Mouse (Mus musculus) myocyte (in vitro differentiated cells): Measurements from ENCODE around the gene Gab1. TPM values are rescaled to one million over a fixed set of nuclear protein-coding genes. Genes with fewer than 3 reads are reported as not detected.

ENCODE experiments used
- H3K27me3 ChIP-seq: one replicate; pipeline ENCODE4 v1.6.1; 2011; ENCODE audit not compliant: control insufficient read depth, insufficient read depth, insufficient read length
- H3K36me3 ChIP-seq: one replicate; pipeline ENCODE4 v1.6.1; 2011; ENCODE audit not compliant: control insufficient read depth, insufficient read depth
- H3K4me2 ChIP-seq: one replicate; pipeline ENCODE4 v1.6.1; 2011; ENCODE audit warnings: low read depth, control low read depth
- H3K4me3 ChIP-seq: one replicate; pipeline ENCODE4 v1.5.1; 2011; ENCODE audit warnings: mild to moderate bottlenecking, control low read depth, moderate library complexity
- H3K79me2 ChIP-seq: one replicate; pipeline ENCODE4 v1.6.1; 2011; ENCODE audit not compliant: control insufficient read depth, insufficient read depth
- H3ac ChIP-seq: one replicate; pipeline ENCODE4 v1.6.1; 2011; ENCODE audit not compliant: control insufficient read depth, insufficient read length
- CEBPB ChIP-seq: IDR thresholded peaks from 2 replicates; pipeline ENCODE4 v1.6.1; 2011; ENCODE audit warnings: mild to moderate bottlenecking, moderate library complexity; ENCODE audit not compliant: poor library complexity, insufficient read depth, severe bottlenecking
- E2F4 ChIP-seq: IDR thresholded peaks from one replicate; pipeline ENCODE4 v1.6.1; 2011; ENCODE audit warnings: mild to moderate bottlenecking, control low read depth, moderate library complexity; ENCODE audit not compliant: insufficient read depth
- MAX ChIP-seq: IDR thresholded peaks from one replicate; pipeline ENCODE4 v1.6.1; 2011; ENCODE audit warnings: low read depth, mild to moderate bottlenecking, control low read depth
- MYOD1 ChIP-seq, 3 experiments: IDR thresholded peaks; one replicate each; pipeline ENCODE4 v1.6.1; 2011; ENCODE audit warnings: control low read depth in 2 of 3, low read depth in 2 of 3, mild to moderate bottlenecking in 2 of 3, moderate library complexity in 1 of 3; ENCODE audit not compliant: insufficient read length in 2 of 3, control insufficient read depth in 1 of 3
- MYOG ChIP-seq, 3 experiments: IDR thresholded peaks; one replicate each; pipeline ENCODE4 v1.6.1; 2011; ENCODE audit warnings: control low read depth in 2 of 3, low read depth in 2 of 3, mild to moderate bottlenecking in 2 of 3; ENCODE audit not compliant: insufficient read length in 2 of 3, control insufficient read depth in 1 of 3, insufficient read depth in 1 of 3
- POLR2A ChIP-seq: IDR thresholded peaks from one replicate; pipeline ENCODE4 v1.6.1; 2011; ENCODE audit warnings: low read depth, mild to moderate bottlenecking, control low read depth, moderate library complexity; ENCODE audit not compliant: insufficient read length
- POLR2AphosphoS2 ChIP-seq: IDR thresholded peaks from one replicate; pipeline ENCODE4 v1.6.1; 2011; ENCODE audit warnings: low read depth, control low read depth; ENCODE audit not compliant: insufficient read length
- REST ChIP-seq: IDR thresholded peaks from one replicate; pipeline ENCODE4 v1.6.1; 2011; ENCODE audit warnings: mild to moderate bottlenecking, control low read depth, moderate library complexity; ENCODE audit not compliant: insufficient read depth, insufficient read length
- SRF ChIP-seq: IDR thresholded peaks from one replicate; pipeline ENCODE4 v1.6.1; 2011; ENCODE audit warnings: low read depth; ENCODE audit not compliant: control insufficient read depth, insufficient read length
- TCF12 ChIP-seq: IDR thresholded peaks from one replicate; pipeline ENCODE4 v1.6.1; 2011; ENCODE audit warnings: mild to moderate bottlenecking, control low read depth; ENCODE audit not compliant: poor library complexity, insufficient read depth, severe bottlenecking
- TCF3 ChIP-seq: IDR thresholded peaks from one replicate; pipeline ENCODE4 v1.6.1; 2011; ENCODE audit warnings: low read depth, control low read depth; ENCODE audit not compliant: insufficient read length
- USF1 ChIP-seq: IDR thresholded peaks from one replicate; pipeline ENCODE4 v1.6.1; 2011; ENCODE audit warnings: low read depth, mild to moderate bottlenecking, control low read depth, moderate library complexity
- polyA plus RNA-seq: library from polyadenylated mRNA; unstranded; fragments of >200 nt; fragmentation: generic; extraction: Trizol; gene quantifications from one replicate; pipeline ENCODE4 v1.2.1, GENCODE M21; 2012; ENCODE audit warnings: missing spikeins

Gene Gab1
- polyA plus RNA-seq, 1 experiment, result 3.4 TPM

GRCm38 (mm10) chr8:80857851-80858367, 22.4 kb downstream of the Gab1 start:
- Histone ChIP-seq H3K4me2 (peak overlapping the region; percentile 71), H3K27me3 (no peaks in the 10 kb centered on the region), H3K36me3 (no peaks in the 10 kb centered on the region)

GRCm38 (mm10) chr8:80857128-80857527, 23.2 kb downstream of the Gab1 start:
- H3ac ChIP-seq, result no peak overlapping the region
- H3K4me3 ChIP-seq, result no peak overlapping the region
- H3K79me2 ChIP-seq, result peaks cover 9% of the 10 kb centered on the region
- no peak overlapping the region for H3K4me2 ChIP-seq
- H3K36me3 ChIP-seq, result no peaks in the 10 kb centered on the region
- TF ChIP-seq MYOG (IDR thresholded peaks at IDR 0.05; ENCODE audit: control insufficient read depth in 1 of 3, insufficient read depth in 1 of 3, insufficient read length in 2 of 3, low read depth in 2 of 3), result no peak
- TF ChIP-seq POLR2A, result no peak
- TF ChIP-seq E2F4, result no peak
- TF ChIP-seq MYOD1 (IDR thresholded peaks at IDR 0.05; ENCODE audit: control insufficient read depth in 1 of 3, insufficient read length in 2 of 3, low read depth in 2 of 3), result no peak
- no peak for TF ChIP-seq MAX
- no peak for TF ChIP-seq TCF12
- TF ChIP-seq REST, result no peak
- no peak for TF ChIP-seq USF1
- TF ChIP-seq SRF, result no peak
- TF ChIP-seq POLR2AphosphoS2, result no peak
- TF ChIP-seq TCF3, result no peak
- TF ChIP-seq CEBPB, result no peak
- no peaks in the 10 kb centered on the region for H3K27me3 ChIP-seq

More at GRCm38 (mm10) chr8:80857851-80858367, 22.4 kb downstream of the Gab1 start:
- Histone ChIP-seq H3K4me3 (no peak overlapping the region), H3K79me2 (peaks cover 9% of the 10 kb centered on the region), H3ac (no peak overlapping the region)
- peak in 1 of 3 experiments; percentile 2 for TF ChIP-seq MYOD1 (IDR thresholded peaks at IDR 0.05; ENCODE audit: control insufficient read depth in 1 of 3, insufficient read length in 2 of 3, low read depth in 2 of 3)
- TF ChIP-seq MAX, result no peak
- no peak for TF ChIP-seq POLR2A

GRCm38 (mm10) chr8:80856606-80857005, 23.7 kb downstream of the Gab1 start:
- H3K79me2 ChIP-seq, result peaks cover 9% of the 10 kb centered on the region
- no peaks in the 10 kb centered on the region for H3K27me3 ChIP-seq
- no peak overlapping the region for H3ac ChIP-seq
- TF ChIP-seq MYOD1 (IDR thresholded peaks at IDR 0.05; ENCODE audit: control insufficient read depth in 1 of 3, insufficient read length in 2 of 3, low read depth in 2 of 3) (no peak), POLR2A (no peak), MAX (no peak), REST (no peak), USF1 (no peak), SRF (no peak), CEBPB (no peak), TCF3 (no peak), POLR2AphosphoS2 (no peak), TCF12 (no peak), MYOG (IDR thresholded peaks at IDR 0.05; ENCODE audit: control insufficient read depth in 1 of 3, insufficient read depth in 1 of 3, insufficient read length in 2 of 3, low read depth in 2 of 3) (no peak), E2F4 (no peak)
- H3K4me2 ChIP-seq, result no peak overlapping the region
- no peak overlapping the region for H3K4me3 ChIP-seq
- no peaks in the 10 kb centered on the region for H3K36me3 ChIP-seq

GRCm38 (mm10) chr8:80853622-80854021, 26.7 kb downstream of the Gab1 start:
- TF ChIP-seq SRF, result no peak
- no peak for TF ChIP-seq USF1
- no peak for TF ChIP-seq TCF12
- no peak for TF ChIP-seq MYOD1 (IDR thresholded peaks at IDR 0.05; ENCODE audit: control insufficient read depth in 1 of 3, insufficient read length in 2 of 3, low read depth in 2 of 3)
- no peak for TF ChIP-seq POLR2AphosphoS2
- no peak for TF ChIP-seq MAX
- no peak for TF ChIP-seq E2F4
- no peak for TF ChIP-seq REST
- no peak for TF ChIP-seq CEBPB
- TF ChIP-seq TCF3, result no peak
- TF ChIP-seq POLR2A, result no peak
- no peak for TF ChIP-seq MYOG (IDR thresholded peaks at IDR 0.05; ENCODE audit: control insufficient read depth in 1 of 3, insufficient read depth in 1 of 3, insufficient read length in 2 of 3, low read depth in 2 of 3)
- H3K36me3 ChIP-seq, result no peaks in the 10 kb centered on the region
- H3K4me3 ChIP-seq, result no peak overlapping the region
- no peak overlapping the region for H3ac ChIP-seq
- no peak overlapping the region for H3K4me2 ChIP-seq
- peaks cover 9% of the 10 kb centered on the region for H3K79me2 ChIP-seq
- no peaks in the 10 kb centered on the region for H3K27me3 ChIP-seq

- Histone ChIP-seq H3K36me3 (no peaks in the 10 kb centered on the region), H3ac (no peak overlapping the region), H3K4me3 (no peak overlapping the region), H3K4me2 (no peak overlapping the region), H3K79me2 (peaks cover 9% of the 10 kb centered on the region), H3K27me3 (no peaks in the 10 kb centered on the region)
- TF ChIP-seq TCF12 (no peak), SRF (no peak), MYOG (IDR thresholded peaks at IDR 0.05; ENCODE audit: control insufficient read depth in 1 of 3, insufficient read depth in 1 of 3, insufficient read length in 2 of 3, low read depth in 2 of 3) (no peak), POLR2A (no peak), REST (no peak), MYOD1 (IDR thresholded peaks at IDR 0.05; ENCODE audit: control insufficient read depth in 1 of 3, insufficient read length in 2 of 3, low read depth in 2 of 3) (no peak), MAX (no peak), USF1 (no peak), E2F4 (no peak), TCF3 (no peak), POLR2AphosphoS2 (no peak), CEBPB (no peak)
Observed at GRCm38 (mm10) chr8:80853208-80853607, 27.1 kb downstream of the Gab1 start.
